Mouse (Mus musculus) forebrain, embryonic 16.5 days (tissue): ENCODE measurements around the gene Prmt9. TPM values are rescaled to one million over a fixed set of nuclear protein-coding genes. Genes with fewer than 3 reads are reported as not detected.
A peak's percentile ranks its signal among the peaks of the same experiment; 100 is the strongest.

Experiments used
- ATAC-seq: fragments of 200-750 bp; cut with Nextera tagmentation; 2 replicates; pipeline ENCODE4 v1.8.0; 2017; ENCODE audit warnings: mild to moderate bottlenecking, moderate library complexity
- H3K27ac ChIP-seq: fragments of 300-500 bp; sonication (generic); 2 replicates; pipeline ENCODE4 v1.5.1; 2014; ENCODE audit warnings: low read length, control low read depth
- H3K27me3 ChIP-seq: fragments of 300-500 bp; sonication (generic); replicated peaks from 2 replicates; pipeline ENCODE4 v1.6.1; 2014; ENCODE audit warnings: low read length; ENCODE audit not compliant: control insufficient read depth, insufficient read depth
- H3K36me3 ChIP-seq: fragments of 300-500 bp; sonication (generic); 2 replicates; pipeline ENCODE4 v1.6.1; 2014; ENCODE audit not compliant: control insufficient read depth, insufficient read depth
- H3K4me1 ChIP-seq: fragments of 300-500 bp; sonication (generic); replicated peaks from 2 replicates; pipeline ENCODE4 v1.6.1; 2014; ENCODE audit warnings: low read length; ENCODE audit not compliant: control insufficient read depth, insufficient read depth
- H3K4me2 ChIP-seq: fragments of 300-500 bp; sonication (generic); 2 replicates; pipeline ENCODE4 v1.6.1; 2014; ENCODE audit warnings: mild to moderate bottlenecking, low read length, control low read depth
- H3K4me3 ChIP-seq: fragments of 300-500 bp; sonication (generic); replicated peaks from 2 replicates; pipeline ENCODE4 v1.5.1; 2014; ENCODE audit warnings: mild to moderate bottlenecking, low read length, control low read depth
- H3K9ac ChIP-seq: fragments of 300-500 bp; sonication (generic); replicated peaks from 2 replicates; pipeline ENCODE4 v1.6.1; 2014; ENCODE audit warnings: low read depth, low read length, control low read depth
- H3K9me3 ChIP-seq: fragments of 300-500 bp; sonication (generic); 2 replicates; pipeline ENCODE4 v1.6.1; 2016; ENCODE audit warnings: low read length; ENCODE audit not compliant: control insufficient read depth
- WGBS: fragments of 180-500 bp; shearing (Covaris S2); extraction: QIAGEN DNeasy Blood & Tissue Kit; methylation state at CpG from one replicate; pipeline ENCODE4 v1.1.7; 2014; 5-methylcytosine and 5-hydroxymethylcytosine counted together
- polyA plus RNA-seq: library from polyadenylated mRNA; unstranded; fragments of >200 nt; fragmentation: Nextera tagmentation; extraction: Ambion mirVana; gene quantifications from 2 replicates; pipeline ENCODE4 v1.2.1, GENCODE M21; 2015

Gene Prmt9
- polyA plus RNA-seq, 1 experiment from 2014 or later = 28.5 TPM

DNA sequence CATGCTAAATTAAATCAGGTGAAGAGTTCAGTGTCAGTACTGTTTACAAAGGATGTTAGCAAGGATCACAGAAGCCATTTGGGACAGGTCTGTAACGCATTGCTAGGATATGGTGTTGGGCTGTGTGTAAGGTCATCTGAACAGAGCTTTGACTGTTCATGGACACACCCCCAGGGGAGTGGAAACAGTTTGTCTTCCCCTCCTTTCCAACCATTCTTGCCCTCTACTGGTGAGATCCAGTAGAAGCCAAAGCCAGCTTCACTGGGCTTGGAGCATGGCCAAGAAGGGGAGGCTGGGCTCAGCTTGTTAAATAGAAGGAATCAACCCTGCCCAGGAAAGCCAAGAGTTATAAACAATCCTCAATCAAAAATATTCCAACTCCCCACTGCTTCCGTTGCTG, 68.7 kb downstream of the Prmt9 start:
- no peaks in the 10 kb centered on the region for H3K9me3 ChIP-seq
- WGBS = 65% methylated on average over 2 of the region's 2 CpGs

DNA sequence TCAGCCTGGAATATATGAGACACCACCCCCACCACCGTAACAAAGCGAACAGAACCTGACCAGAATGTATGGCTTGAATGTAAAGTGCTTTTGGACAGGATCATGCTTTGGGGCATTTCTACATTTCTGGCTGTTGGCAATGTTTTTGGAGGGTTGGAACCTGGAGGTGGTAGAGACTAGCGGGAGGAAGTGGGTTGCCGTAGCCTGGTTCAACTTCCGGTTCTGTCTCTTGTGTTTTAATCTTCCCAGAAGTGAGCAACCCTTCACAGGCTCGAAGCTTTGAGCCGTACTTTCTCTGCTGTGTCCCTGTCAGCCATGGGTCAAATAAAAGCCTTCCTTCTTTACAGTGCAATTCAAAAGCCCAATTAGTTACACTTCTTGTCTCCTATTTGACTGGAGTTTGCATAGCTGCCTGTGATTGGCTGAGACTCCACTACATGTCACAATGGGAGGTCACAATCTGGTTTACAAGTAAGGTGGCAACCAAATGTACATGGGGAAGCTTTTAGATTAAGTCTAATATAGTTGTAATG, 74.5 kb downstream of the Prmt9 start:
- no peak for ATAC-seq
- Histone ChIP-seq H3K4me1 (no peaks in the 10 kb centered on the region), H3K4me2 (no peak overlapping the region), H3K27ac (no peak overlapping the region), H3K36me3 (no peaks in the 10 kb centered on the region), H3K9ac (no peak overlapping the region), H3K4me3 (no peak overlapping the region), H3K9me3 (no peaks in the 10 kb centered on the region), H3K27me3 (no peaks in the 10 kb centered on the region)
- WGBS = 70% methylated on average over 7 of the region's 7 CpGs

More for the DNA sequence above, 68.7 kb downstream of the Prmt9 start:
- H3K4me3 ChIP-seq = no peak overlapping the region
- no peak overlapping the region for H3K4me2 ChIP-seq
- no peak overlapping the region for H3K9ac ChIP-seq
- no peak overlapping the region for H3K27ac ChIP-seq
- H3K4me1 ChIP-seq = peaks cover 3% of the 10 kb centered on the region
- ATAC-seq = no peak
- no peaks in the 10 kb centered on the region for H3K36me3 ChIP-seq
- no peaks in the 10 kb centered on the region for H3K27me3 ChIP-seq

DNA sequence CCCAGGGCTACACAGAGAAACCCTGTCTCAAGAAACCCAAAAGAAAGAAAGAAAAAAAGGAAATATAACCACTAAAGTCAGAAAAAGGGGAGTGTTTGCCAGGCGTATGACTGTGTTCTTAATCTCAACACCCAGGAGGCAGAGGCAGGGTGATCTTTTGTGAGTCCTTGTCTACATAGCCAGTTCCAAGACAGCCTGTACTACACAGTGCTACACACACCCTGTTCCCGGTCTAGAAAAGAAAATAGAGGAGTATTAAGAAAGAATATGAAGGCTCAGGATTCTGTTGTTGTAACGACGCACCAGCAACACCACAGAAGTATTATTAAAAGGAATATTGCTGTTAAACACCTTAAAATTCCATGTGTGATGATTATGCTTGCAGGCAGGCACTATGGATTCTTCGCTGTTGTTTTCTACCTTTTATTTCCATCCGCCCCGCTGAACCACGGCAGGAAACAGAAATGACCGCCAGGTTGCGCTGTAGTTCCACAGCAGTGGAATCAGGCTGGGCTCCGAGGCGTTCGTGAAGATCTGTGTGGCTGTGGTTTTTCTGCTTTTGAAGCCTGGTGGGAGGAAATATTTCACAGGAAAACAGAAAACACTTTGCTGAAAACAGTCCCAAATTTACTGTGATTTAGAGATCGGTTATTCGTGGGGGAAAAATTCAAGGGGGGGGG, 80.8 kb downstream of the Prmt9 start:
- 16% methylated on average over 15 of the region's 15 CpGs for WGBS
- Histone ChIP-seq H3K27me3 (no peaks in the 10 kb centered on the region), H3K27ac (no peak overlapping the region), H3K9me3 (no peaks in the 10 kb centered on the region), H3K9ac (no peak overlapping the region), H3K4me3 (no peak overlapping the region), H3K4me2 (no peak overlapping the region), H3K4me1 (no peaks in the 10 kb centered on the region), H3K36me3 (no peaks in the 10 kb centered on the region)
- peak; percentile 95 for ATAC-seq

DNA sequence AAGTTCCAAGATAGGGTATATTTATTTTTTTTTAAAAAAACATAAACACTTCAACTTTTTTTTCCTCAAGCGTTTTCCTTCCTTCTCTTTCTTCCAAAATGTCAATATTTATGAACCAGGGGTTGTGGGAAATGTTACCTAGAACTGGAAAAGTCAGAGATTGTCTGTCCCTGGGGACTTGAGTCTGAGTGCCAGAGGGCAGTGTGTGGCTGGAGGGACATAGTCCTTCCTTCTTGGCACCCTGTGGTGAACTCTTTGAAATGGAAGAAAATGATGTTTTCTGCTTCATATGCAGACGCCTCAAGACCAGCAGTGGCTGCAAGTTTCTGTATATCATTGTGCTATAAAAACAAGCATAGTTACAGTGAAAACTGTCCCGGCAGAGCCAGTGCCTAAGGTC, 81.5 kb downstream of the Prmt9 start:
- no peaks in the 10 kb centered on the region for H3K36me3 ChIP-seq
- ATAC-seq = no peak
- no peak overlapping the region for H3K4me2 ChIP-seq
- H3K27ac ChIP-seq = no peak overlapping the region
- no peak overlapping the region for H3K4me3 ChIP-seq
- no peaks in the 10 kb centered on the region for H3K27me3 ChIP-seq
- no peaks in the 10 kb centered on the region for H3K9me3 ChIP-seq
- WGBS = 60% methylated on average over 3 of the region's 3 CpGs
- no peaks in the 10 kb centered on the region for H3K4me1 ChIP-seq
- H3K9ac ChIP-seq = no peak overlapping the region

Other genes starting within 250 kb of the Prmt9 start
- 3.7 and 3.9 TPM in 2 replicates for gene Arhgap10, start 31.4 kb upstream of the Prmt9 start, polyA plus RNA-seq
- 74.0 and 79.7 TPM in 2 replicates for gene Tmem184c, start 61.3 kb downstream of the Prmt9 start, polyA plus RNA-seq
- 4.3 and 4.6 TPM in 2 replicates for gene Ednra, start 175.1 kb downstream of the Prmt9 start, polyA plus RNA-seq